Mouse (Mus musculus) adrenal gland (tissue): ENCODE measurements at regions not wholly inside any gene's neighbourhood (a gene's known extent, or its start where the extent isn't known, plus 50 kb on each side); places are given as distances from the start of the nearest gene placed in this dataset.

Source experiments
- intact Hi-C: fragments of 180-260 bp; cut with DNase I; formaldehyde crosslinking; loops from one replicate; pipeline ENCODE4 v1.15.1; 2025

- intact Hi-C loops = no loop called here
Measured at GRCm38 (mm10) chr5:64527962-64528361, 275.2 kb upstream of the Klf3 start.

GRCm38 (mm10) chr5:64534371-64534770, 268.8 kb upstream of the Klf3 start:
- intact Hi-C loops = no loop called here

- intact Hi-C loops = no loop called here
Measured at GRCm38 (mm10) chr5:64534947-64535346, 268.2 kb upstream of the Klf3 start.

- intact Hi-C loops = no loop called here
Measured at GRCm38 (mm10) chr5:64535546-64535945, 267.6 kb upstream of the Klf3 start.

- intact Hi-C loops = no loop called here
Measured at GRCm38 (mm10) chr5:64536393-64537112, 266.6 kb upstream of the Klf3 start.

- intact Hi-C loops = no loop called here
Measured at GRCm38 (mm10) chr5:64537113-64537780, 265.9 kb upstream of the Klf3 start.

GRCm38 (mm10) chr5:64541765-64542164, 261.4 kb upstream of the Klf3 start:
- intact Hi-C loops = no loop called here

GRCm38 (mm10) chr5:64555931-64556330, 247.3 kb upstream of the Klf3 start:
- intact Hi-C loops = no loop called here

- intact Hi-C loops = no loop called here
Measured at GRCm38 (mm10) chr5:64566451-64567390, 236.5 kb upstream of the Klf3 start.

GRCm38 (mm10) chr5:64567813-64568212, 235.4 kb upstream of the Klf3 start:
- intact Hi-C loops = no loop called here

GRCm38 (mm10) chr5:64568294-64568693, 234.9 kb upstream of the Klf3 start:
- intact Hi-C loops = no loop called here

GRCm38 (mm10) chr5:64574386-64574785, 228.8 kb upstream of the Klf3 start:
- intact Hi-C loops = no loop called here

GRCm38 (mm10) chr5:64575896-64576295, 227.3 kb upstream of the Klf3 start:
- intact Hi-C loops = loop anchor here (5.0 kb wide), 1 partner anchor 236 kb away; no protein-coding TSS in a partner anchor

- intact Hi-C loops = loop anchor here (5.0 kb wide), 1 partner anchor 236 kb away; no protein-coding TSS in a partner anchor
Measured at GRCm38 (mm10) chr5:64576426-64577262, 226.5 kb upstream of the Klf3 start.

GRCm38 (mm10) chr5:64577424-64577823, 225.8 kb upstream of the Klf3 start:
- intact Hi-C loops = loop anchor here (5.0 kb wide), 1 partner anchor 235 kb away; no protein-coding TSS in a partner anchor

GRCm38 (mm10) chr5:64578536-64578935, 224.7 kb upstream of the Klf3 start:
- intact Hi-C loops = loop anchor here (5.0 kb wide), 1 partner anchor 234 kb away; no protein-coding TSS in a partner anchor

- intact Hi-C loops = loop anchor here (5.0 kb wide), 1 partner anchor 233 kb away; no protein-coding TSS in a partner anchor
Measured at GRCm38 (mm10) chr5:64579086-64579485, 224.1 kb upstream of the Klf3 start.

GRCm38 (mm10) chr5:64579494-64580339, 223.5 kb upstream of the Klf3 start:
- intact Hi-C loops = loop anchor here (5.0 kb wide), 1 partner anchor 233 kb away; no protein-coding TSS in a partner anchor

GRCm38 (mm10) chr5:64580340-64580723, 222.9 kb upstream of the Klf3 start:
- intact Hi-C loops = no loop called here
